Mouse (Mus musculus) fat pad, adult 2 months (tissue): ENCODE measurements around the gene Olfr1337.
A peak's percentile ranks its signal among the peaks of the same experiment; 100 is the strongest.
"Not testable (repeated sequence)": the region's sequence is repeated elsewhere in the genome, so short reads cannot be mapped to it uniquely, and the experiment has no call there.

Source experiments
- DNase-seq: peaks from one replicate; pipeline ENCODE4 v3.0.0-alpha.2; 2011; ENCODE audit warnings: low read depth, low spot score; ENCODE audit errors: extremely low read depth

Gene Olfr1337

GRCm38 (mm10) chr4:118782486-118782885 is at the start of gene Olfr1337:
Gene Olfr1337, minus strand, starts transcription at chr4:118782586.
- DNase-seq = no peak

DNA sequence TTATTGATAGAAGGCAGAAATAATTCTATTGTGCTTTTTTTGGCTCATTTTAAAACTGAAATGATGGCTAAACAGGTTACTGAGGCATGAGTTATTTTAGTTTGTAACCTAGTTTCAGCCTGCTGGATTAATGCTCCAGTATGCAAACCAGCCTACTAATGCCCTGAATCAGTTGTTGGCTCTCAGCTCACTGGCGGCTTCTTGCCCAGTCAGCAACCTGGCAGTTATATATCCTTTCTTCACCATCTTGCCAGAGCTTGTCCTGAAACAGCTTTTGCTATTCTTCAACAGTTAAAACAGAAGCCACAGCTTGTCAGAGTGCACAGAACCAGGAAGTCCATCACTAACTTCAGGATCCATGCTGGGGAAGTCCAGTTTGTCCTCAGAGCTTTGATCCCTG is 36.5 kb upstream of the Olfr1337 start:
- DNase-seq = peak; percentile 37

GRCm38 (mm10) chr4:118809844-118810243 is 27.5 kb upstream of the Olfr1337 start, which contains the start of gene Olfr1335:
Gene Olfr1335, minus strand, starts transcription at chr4:118809944.
- no peak for DNase-seq

- DNase-seq = not testable (repeated sequence)
Measured at GRCm38 (mm10) chr4:118792796-118793195, 10.4 kb upstream of the Olfr1337 start.

- no peak for DNase-seq
Measured at GRCm38 (mm10) chr4:118758637-118759036, 23.7 kb downstream of the Olfr1337 start, which contains the start of gene Olfr1338. Gene Olfr1338, minus strand, starts transcription at chr4:118758737.

DNA sequence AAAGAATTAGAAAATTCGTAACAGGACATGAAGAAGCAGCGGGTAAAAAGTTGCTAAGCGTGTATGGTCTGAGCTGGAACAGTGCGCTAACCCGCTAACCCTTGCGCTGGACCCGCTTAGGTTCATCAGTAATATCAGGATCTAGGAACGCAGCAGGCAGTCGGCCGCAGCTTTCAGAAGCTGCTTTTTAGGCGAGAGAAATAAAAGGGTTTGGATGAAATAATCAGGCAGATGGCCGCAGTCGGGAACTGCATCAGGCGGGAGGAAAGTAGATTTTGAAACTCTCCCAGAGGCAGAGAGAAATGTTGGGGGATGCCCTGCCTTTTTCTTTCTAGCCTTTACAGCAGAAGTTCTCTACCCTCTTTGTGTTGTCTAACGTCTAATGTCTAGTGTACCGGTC is 40.5 kb downstream of the Olfr1337 start:
- DNase-seq = no peak

- no peak for DNase-seq
Measured at GRCm38 (mm10) chr4:118740988-118741698, 41.2 kb downstream of the Olfr1337 start.

- DNase-seq = no peak
Measured at GRCm38 (mm10) chr4:118739574-118739973, 42.8 kb downstream of the Olfr1337 start.

- DNase-seq = no peak
Measured at GRCm38 (mm10) chr4:118731875-118732274, 50.5 kb downstream of the Olfr1337 start, which contains the start of gene Olfr1339. Gene Olfr1339, plus strand, starts transcription at chr4:118732175.
